Mouse (Mus musculus) erythroblast, embryonic 14.5 days (primary cell): ENCODE measurements at regions not wholly inside any gene's neighbourhood (a gene's known extent, or its start where the extent isn't known, plus 50 kb on each side); places are given as distances from the start of the nearest gene placed in this dataset.

ENCODE experiments used
- GATA1 ChIP-seq: IDR thresholded peaks from 2 replicates; pipeline ENCODE4 v1.6.1; 2012; ENCODE audit warnings: low read length, inconsistent platforms, mixed read lengths
- TAL1 ChIP-seq: IDR thresholded peaks from 3 replicates; pipeline ENCODE4 v1.6.1; 2012; ENCODE audit warnings: low read length, inconsistent platforms, mixed read lengths

DNA sequence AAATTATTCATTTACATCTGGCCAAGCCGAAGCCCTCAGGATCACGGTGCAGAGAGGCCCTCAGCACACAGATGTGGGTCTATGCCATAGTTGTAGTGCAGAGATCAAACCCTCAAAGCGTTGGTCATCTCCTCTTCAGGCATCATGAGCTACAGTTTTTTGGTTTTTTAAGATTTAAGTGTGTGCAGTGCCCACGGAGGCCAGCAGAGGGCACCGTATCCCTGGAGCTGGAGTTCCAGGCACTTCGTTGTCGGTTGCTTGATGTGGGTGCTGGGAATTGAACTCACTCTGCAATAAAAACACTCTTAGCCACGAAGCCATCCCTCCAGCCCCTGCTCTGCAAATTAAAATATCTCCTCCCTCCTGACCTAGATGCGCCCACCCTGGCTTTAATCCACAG, 58.3 kb upstream of the Tmem132d start:
- TF ChIP-seq GATA1 = no peak
- TF ChIP-seq TAL1 = no peak
